Mouse (Mus musculus): ENCODE results near the gene Gm48552. TPM values are rescaled to one million over a fixed set of nuclear protein-coding genes. Genes with fewer than 3 reads are reported as not detected.

The Gm48552 gene
- total and polyA plus RNA-seq, 3 experiments = 0.89 to 1.2 TPM; not detected in 1

DNA sequence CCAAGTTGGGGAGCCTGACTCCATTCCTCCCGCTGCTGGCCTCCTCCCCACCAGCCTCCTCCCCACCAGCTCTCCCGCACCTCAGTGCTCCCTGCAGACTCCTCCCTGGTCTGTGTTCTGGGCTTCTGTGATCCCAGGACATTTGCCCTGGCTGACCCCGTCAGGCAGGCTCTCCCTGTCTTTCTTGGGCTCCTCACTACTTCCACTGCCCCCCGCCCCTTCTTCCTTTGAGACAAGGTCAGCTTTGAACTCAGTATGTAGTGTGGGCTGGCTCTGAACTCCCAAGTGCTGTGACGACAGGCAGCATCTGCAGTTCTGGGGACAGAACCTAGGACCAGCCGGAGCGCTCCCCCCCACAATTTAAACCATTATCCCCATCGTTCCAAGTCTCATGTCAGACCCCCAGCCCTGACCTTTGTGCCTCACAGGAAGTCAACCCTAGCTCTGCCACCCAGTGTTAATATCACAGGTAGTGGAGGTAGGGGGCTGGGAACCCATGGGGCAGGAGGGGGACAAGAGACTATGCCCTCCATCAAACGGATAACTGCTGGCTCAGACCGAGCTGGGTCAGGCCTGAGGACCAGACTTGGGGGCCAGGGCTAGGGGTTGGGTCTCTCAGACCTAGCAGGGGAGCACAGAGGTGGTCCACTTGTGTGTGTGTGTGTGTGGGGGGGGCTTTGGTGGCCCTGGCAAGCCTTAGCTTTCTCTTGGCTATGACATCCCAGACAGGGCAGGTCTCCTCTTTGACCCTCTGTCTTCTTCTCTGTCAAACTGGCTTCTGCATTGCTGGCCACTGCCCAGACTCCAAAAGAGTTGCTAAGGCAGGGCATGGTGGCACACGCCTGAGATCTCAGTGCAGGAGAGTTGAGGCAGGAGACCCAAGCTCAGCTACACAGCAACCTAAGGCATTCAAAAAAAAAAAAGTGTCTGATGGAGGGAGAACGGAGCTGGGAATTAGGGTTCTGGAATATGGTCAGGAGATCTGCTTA lies 28.7 kb downstream of the Gm48552 start:
- H3K36me3 ChIP-seq (ENCODE audit: control insufficient read depth in 1 of 2, insufficient read depth in 2 of 2, low read length in 2 of 2) = no peaks in the 10 kb centered on the region
- H3K27me3 ChIP-seq (ENCODE audit: control insufficient read depth in 1 of 2, insufficient read depth in 2 of 2, low read length in 2 of 2) = no peaks in the 10 kb centered on the region
- H3K4me3 ChIP-seq (ENCODE audit: control insufficient read depth in 1 of 2, insufficient read depth in 1 of 2, low read depth in 2 of 2, low read length in 2 of 2) = no peak overlapping the region
- TF ChIP-seq ELF1 (IDR thresholded peaks at IDR 0.05; ENCODE audit: low read depth, low read length) = no peak
- no peak for TF ChIP-seq GATA1 (IDR thresholded peaks at IDR 0.05; ENCODE audit: low read depth, low read length)
- TF ChIP-seq MEF2A (IDR thresholded peaks at IDR 0.05; ENCODE audit: extremely low read depth, insufficient replicate concordance, low read depth, low read length, poor library complexity, severe bottlenecking) = no peak
- H3K4me1 ChIP-seq (ENCODE audit: control insufficient read depth in 1 of 2, insufficient read depth in 2 of 2, low read length in 2 of 2) = no peaks in the 10 kb centered on the region
- no peak overlapping the region for H3K9ac ChIP-seq (ENCODE audit: control insufficient read depth, low read depth, low read length, poor library complexity, severe bottlenecking)
- H3K27ac ChIP-seq (ENCODE audit: control insufficient read depth, low read depth, low read length) = no peak overlapping the region
- no peaks in the 10 kb centered on the region for H3K79me2 ChIP-seq (ENCODE audit: control insufficient read depth, insufficient read depth, low read length, poor library complexity)
- H3K9me3 ChIP-seq (replicated peaks; ENCODE audit: insufficient read depth, low read length) = no peaks in the 10 kb centered on the region
- DNase-seq (ENCODE audit: low read depth, low spot score) = no peak

DNA sequence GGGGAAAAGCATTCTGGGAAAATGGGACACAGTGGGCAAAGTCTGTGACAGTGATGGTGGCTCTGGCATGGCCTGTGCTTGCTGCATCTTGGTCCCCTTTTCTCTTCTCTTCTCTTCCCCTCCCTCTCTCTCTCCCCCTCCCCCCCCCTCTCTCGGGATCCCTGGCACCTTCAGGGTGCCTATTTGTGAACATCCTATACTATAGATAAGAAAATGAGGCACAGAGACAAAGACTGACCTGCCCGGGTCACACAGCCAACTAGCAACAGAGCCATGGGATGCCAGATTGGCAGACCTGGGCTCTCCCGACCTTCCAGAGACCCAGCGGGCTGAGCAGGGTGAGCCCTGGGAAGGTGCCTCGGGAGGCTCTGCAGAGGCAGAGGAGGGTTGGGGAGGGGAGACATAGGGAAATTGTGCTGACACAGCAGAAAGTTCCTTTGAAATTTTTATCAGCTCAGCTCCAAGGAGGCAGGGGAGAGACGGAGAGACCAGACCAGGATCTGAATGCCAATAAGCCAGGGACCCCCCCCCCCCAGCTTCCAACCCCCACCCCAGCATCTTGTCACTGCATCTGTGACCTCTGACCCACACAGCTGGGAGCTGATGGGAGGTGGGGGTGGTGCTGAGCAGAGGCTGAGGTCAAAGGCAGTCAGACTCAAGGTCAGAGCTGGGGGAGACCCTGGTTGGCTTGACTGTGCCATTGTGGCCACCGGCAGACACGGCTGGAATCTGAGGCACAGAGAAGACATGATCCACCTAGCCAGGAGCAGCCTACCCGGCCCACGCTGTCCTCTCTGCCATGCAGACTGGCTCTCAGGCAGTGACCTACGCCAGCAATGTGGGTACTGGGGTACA lies 29.6 kb downstream of the Gm48552 start:
- Histone ChIP-seq H3K9ac (ENCODE audit: control insufficient read depth, low read depth, low read length, poor library complexity, severe bottlenecking) (no peak overlapping the region), H3K4me1 (ENCODE audit: control insufficient read depth in 1 of 2, insufficient read depth in 2 of 2, low read length in 2 of 2) (no peaks in the 10 kb centered on the region), H3K36me3 (ENCODE audit: control insufficient read depth in 1 of 2, insufficient read depth in 2 of 2, low read length in 2 of 2) (no peaks in the 10 kb centered on the region), H3K27ac (ENCODE audit: control insufficient read depth, low read depth, low read length) (no peak overlapping the region), H3K4me3 (ENCODE audit: control insufficient read depth in 1 of 2, insufficient read depth in 1 of 2, low read depth in 2 of 2, low read length in 2 of 2) (no peak overlapping the region), H3K9me3 (replicated peaks; ENCODE audit: insufficient read depth, low read length) (no peaks in the 10 kb centered on the region), H3K79me2 (ENCODE audit: control insufficient read depth, insufficient read depth, low read length, poor library complexity) (no peaks in the 10 kb centered on the region), H3K27me3 (ENCODE audit: control insufficient read depth in 1 of 2, insufficient read depth in 2 of 2, low read length in 2 of 2) (no peaks in the 10 kb centered on the region)
- TF ChIP-seq SMC3 (IDR thresholded peaks at IDR 0.05; ENCODE audit: low read depth, low read length) (no peak), MAFK (IDR thresholded peaks at IDR 0.05; ENCODE audit: borderline replicate concordance, low read depth, low read length) (peak; percentile 78)
- no peak for DNase-seq (ENCODE audit: low read depth, low spot score)

- Histone ChIP-seq H3K9me3 (replicated peaks; ENCODE audit: insufficient read depth, low read length) (no peaks in the 10 kb centered on the region), H3K4me1 (ENCODE audit: control insufficient read depth in 1 of 2, insufficient read depth in 2 of 2, low read length in 2 of 2) (no peaks in the 10 kb centered on the region), H3K27me3 (ENCODE audit: control insufficient read depth in 1 of 2, insufficient read depth in 2 of 2, low read length in 2 of 2) (no peaks in the 10 kb centered on the region), H3K36me3 (ENCODE audit: control insufficient read depth in 1 of 2, insufficient read depth in 2 of 2, low read length in 2 of 2) (no peaks in the 10 kb centered on the region), H3K4me3 (ENCODE audit: control insufficient read depth in 1 of 2, insufficient read depth in 1 of 2, low read depth in 2 of 2, low read length in 2 of 2) (no peak overlapping the region), H3K9ac (ENCODE audit: control insufficient read depth, low read depth, low read length, poor library complexity, severe bottlenecking) (no peak overlapping the region), H3K27ac (ENCODE audit: control insufficient read depth, low read depth, low read length) (no peak overlapping the region), H3K79me2 (ENCODE audit: control insufficient read depth, insufficient read depth, low read length, poor library complexity) (no peaks in the 10 kb centered on the region)
- no peak for TF ChIP-seq MYB (IDR thresholded peaks at IDR 0.05; ENCODE audit: low read depth, low read length)
- TF ChIP-seq GATA1 (IDR thresholded peaks at IDR 0.05; ENCODE audit: low read depth, low read length) = no peak
- no peak for TF ChIP-seq SIN3A (IDR thresholded peaks at IDR 0.05; ENCODE audit: low read length)
- no peak for TF ChIP-seq CHD1 (IDR thresholded peaks at IDR 0.05; ENCODE audit: low read depth, low read length)
- TF ChIP-seq CTCF (IDR thresholded peaks at IDR 0.05 in 2 of 3, conservative IDR thresholded peaks at IDR 0.05 in 1 of 3; ENCODE audit: control insufficient read depth in 1 of 3, insufficient read depth in 1 of 3, low read depth in 2 of 3, low read length in 3 of 3, poor library complexity in 1 of 3, severe bottlenecking in 1 of 3) = no peak
- no peak for TF ChIP-seq KAT2A (conservative IDR thresholded peaks at IDR 0.05; ENCODE audit: low read depth, low read length)
- TF ChIP-seq TBP (IDR thresholded peaks at IDR 0.05; ENCODE audit: low read depth, low read length) = no peak
- TF ChIP-seq ZKSCAN1 (IDR thresholded peaks at IDR 0.05; ENCODE audit: low read depth, low read length) = no peak
- TF ChIP-seq ZC3H11A (IDR thresholded peaks at IDR 0.05; ENCODE audit: low read depth, low read length) = no peak
- no peak for TF ChIP-seq RAD21 (IDR thresholded peaks at IDR 0.05; ENCODE audit: low read depth, low read length)
- no peak for TF ChIP-seq MYC (IDR thresholded peaks at IDR 0.05; ENCODE audit: low read depth, low read length)
- no peak for TF ChIP-seq UBTF (IDR thresholded peaks at IDR 0.05; ENCODE audit: borderline replicate concordance, insufficient read depth, low read depth, low read length)
- TF ChIP-seq SMC3 (IDR thresholded peaks at IDR 0.05; ENCODE audit: low read depth, low read length) = no peak
- no peak for TF ChIP-seq MAZ (IDR thresholded peaks at IDR 0.05; ENCODE audit: low read depth, low read length)
- TF ChIP-seq MXI1 (IDR thresholded peaks at IDR 0.05; ENCODE audit: low read depth, low read length) = no peak
- no peak for TF ChIP-seq USF1 (IDR thresholded peaks at IDR 0.05; ENCODE audit: low read depth, low read length)
- no peak for DNase-seq (ENCODE audit: low read depth, low spot score)
Observed at GRCm38 (mm10) chr10:81419111-81419928, 30.5 kb downstream of the Gm48552 start.
